In the genomic region with DNA sequence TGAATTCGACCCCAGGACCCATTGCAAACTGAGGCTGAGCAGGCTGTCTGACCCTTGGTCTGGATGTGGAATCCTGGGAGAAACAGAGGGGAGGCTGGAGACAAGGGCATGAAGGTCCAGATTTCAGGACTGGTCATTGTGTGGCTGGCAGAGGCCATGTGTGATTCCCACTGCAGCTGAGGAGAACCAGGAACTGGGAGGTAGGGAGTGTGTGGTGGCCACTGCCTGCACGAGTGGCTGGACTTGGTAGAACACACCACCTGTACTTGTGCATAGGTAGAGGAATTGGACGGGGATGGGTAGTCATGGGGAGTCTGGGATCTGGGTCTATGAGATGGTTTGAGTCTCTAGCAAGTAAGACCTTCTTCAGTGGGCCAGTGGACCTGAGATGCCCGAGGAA, we compare ENCODE assay signal across 12 mouse cellular contexts.
DNase-seq lines count a peak whose midpoint lies in the region; ATAC-seq and TF ChIP-seq lines count a peak whose summit lies in the region.
"Had no signal": no experiment of that assay in that cellular context is flagged by ENCODE, and none has a peak within 500 bp of the region (broad histone marks: within the 10 kb centered on the region; RNA-seq: fewer than 3 reads in every experiment).

No protein-coding gene starts in this region.

- no peak overlapping the region for H3K4me3 ChIP-seq in layer of hippocampus, adult 2 months
- no peak overlapping the region for H3K4me3 ChIP-seq in forebrain, embryonic 12.5 days (replicated peaks)
- H3K4me3 ChIP-seq in hindbrain, embryonic 13.5 days, result no peak overlapping the region
- no peak overlapping the region for H3K4me3 ChIP-seq in midbrain, embryonic 13.5 days (replicated peaks)
- H3K4me3 ChIP-seq: megakaryocyte, embryonic 14.5 days had no signal

- H3K9me3 ChIP-seq in forebrain, embryonic 12.5 days, result no peaks in the 10 kb centered on the region
- H3K9me3 ChIP-seq in hindbrain, embryonic 13.5 days, result no peaks in the 10 kb centered on the region
- no peaks in the 10 kb centered on the region for H3K9me3 ChIP-seq in midbrain, embryonic 13.5 days
- H3K9me3 ChIP-seq: megakaryocyte, embryonic 14.5 days had no signal

- H3K36me3 ChIP-seq in forebrain, embryonic 12.5 days (replicated peaks), result peaks cover 6% of the 10 kb centered on the region; the same call in 1 of the 2 replicates
- H3K36me3 ChIP-seq in hindbrain, embryonic 13.5 days, result no peaks in the 10 kb centered on the region
- H3K36me3 ChIP-seq in midbrain, embryonic 13.5 days, result no peaks in the 10 kb centered on the region

- H3K4me1 ChIP-seq in forebrain, embryonic 12.5 days, result peaks cover 50% of the 10 kb centered on the region
- H3K4me1 ChIP-seq in hindbrain, embryonic 13.5 days (replicated peaks), result peaks cover 52% of the 10 kb centered on the region
- H3K4me1 ChIP-seq in midbrain, embryonic 13.5 days (replicated peaks), result peaks cover 51% of the 10 kb centered on the region

- H3K27ac ChIP-seq in layer of hippocampus, adult 2 months, result peak overlapping the region; percentile 67
- peak overlapping the region; percentile 97 for H3K27ac ChIP-seq in forebrain, embryonic 12.5 days
- peak overlapping the region; percentile 58 for H3K27ac ChIP-seq in hindbrain, embryonic 13.5 days
- peak overlapping the region; percentile 22 for H3K27ac ChIP-seq in midbrain, embryonic 13.5 days

- 57% methylated on average over 4 of the region's 4 CpGs for WGBS in forebrain, embryonic 12.5 days
- WGBS in hindbrain, embryonic 13.5 days, result 55% methylated on average over 4 of the region's 4 CpGs
- 50% methylated on average over 4 of the region's 4 CpGs for WGBS in midbrain, embryonic 13.5 days

- 0 out of 2 replicates have a peak overlapping the region, but pooled peaks have one; percentile 21 for H3K9ac ChIP-seq in forebrain, embryonic 12.5 days
- H3K9ac ChIP-seq in hindbrain, embryonic 13.5 days, result peak overlapping the region; percentile 40; the same call in 1 of the 2 replicates
- peak overlapping the region; percentile 29; the same call in 1 of the 2 replicates for H3K9ac ChIP-seq in midbrain, embryonic 13.5 days (replicated peaks)
- H3K9ac ChIP-seq: lung, embryonic 14.5 days had no signal

- no peaks in the 10 kb centered on the region for H3K27me3 ChIP-seq in forebrain, embryonic 12.5 days
- no peaks in the 10 kb centered on the region for H3K27me3 ChIP-seq in hindbrain, embryonic 13.5 days
- no peaks in the 10 kb centered on the region for H3K27me3 ChIP-seq in midbrain, embryonic 13.5 days

- TF ChIP-seq CTCF in layer of hippocampus, adult 2 months (conservative IDR thresholded peaks at IDR 0.05), result no peak

- peak overlapping the region; percentile 22; the same call in 1 of the 2 replicates for H3K4me2 ChIP-seq in forebrain, embryonic 12.5 days
- H3K4me2 ChIP-seq in hindbrain, embryonic 13.5 days, result no peak overlapping the region
- no peak overlapping the region for H3K4me2 ChIP-seq in midbrain, embryonic 13.5 days (replicated peaks)
- H3K4me2 ChIP-seq: lung, embryonic 14.5 days had no signal

- no peak for ATAC-seq in forebrain, embryonic 12.5 days (ENCODE audit: low FRiP score)
- no peak for ATAC-seq in hindbrain, embryonic 13.5 days (ENCODE audit: low FRiP score)
- ATAC-seq in midbrain, embryonic 13.5 days, result no peak

- no peak for DNase-seq in layer of hippocampus, adult 2 months (ENCODE audit: low spot score in 2 of 2)
- no peak for DNase-seq in layer of hippocampus, adult 8-10 months (ENCODE audit: low spot score in 2 of 2)
- no peak for DNase-seq in embryo, embryonic 10.5 days (ENCODE audit: low spot score)
- DNase-seq in spleen, postnatal 14 days (ENCODE audit: low spot score in 2 of 2), result no peak
- no peak for DNase-seq in spleen, postnatal 36 days (ENCODE audit: low spot score in 2 of 2)
- DNase-seq: adrenal gland, adult 2 months; lung, embryonic 14.5 days; thymus, adult 2 months had no signal

Comparison
In these comparisons a context has a peak if more than half of its experiments do, and no peak if none do; other contexts are left out.
1. H3K27ac ChIP-seq: peak in every context shown above with its lines; median percentile 97 in forebrain, embryonic 12.5 days; 67 in layer of hippocampus, adult 2 months; 58 in hindbrain, embryonic 13.5 days; 22 in midbrain, embryonic 13.5 days.